Mouse (Mus musculus) limb, embryonic 12.5 days (tissue): Measurements from ENCODE around the gene Rnf214. TPM values are rescaled to one million over a fixed set of nuclear protein-coding genes. Genes with fewer than 3 reads are reported as not detected.

Experiments
- ATAC-seq: fragments of 200-750 bp; cut with Nextera tagmentation; 2 replicates; pipeline ENCODE4 v1.8.0; 2017; ENCODE audit warnings: low read depth, moderate TSS enrichment; ENCODE audit not compliant: insufficient number of reproducible peaks, insufficient read depth, low FRiP score, low TSS enrichment
- H3K27ac ChIP-seq: fragments of 300-500 bp; sonication (generic); 2 replicates; pipeline ENCODE4 v1.5.1; 2016; ENCODE audit warnings: mild to moderate bottlenecking, moderate library complexity
- H3K27me3 ChIP-seq: fragments of 300-500 bp; sonication (generic); 2 replicates; pipeline ENCODE4 v1.6.1; 2016; ENCODE audit warnings: mild to moderate bottlenecking, moderate library complexity
- H3K36me3 ChIP-seq: fragments of 300-500 bp; sonication (generic); 2 replicates; pipeline ENCODE4 v1.6.1; 2016; ENCODE audit warnings: mild to moderate bottlenecking, moderate library complexity
- H3K4me1 ChIP-seq: fragments of 300-500 bp; sonication (generic); replicated peaks from 2 replicates; pipeline ENCODE4 v1.6.1; 2016
- H3K4me2 ChIP-seq: fragments of 300-500 bp; sonication (generic); 2 replicates; pipeline ENCODE4 v1.6.1; 2016; ENCODE audit warnings: mild to moderate bottlenecking, moderate library complexity
- H3K4me3 ChIP-seq: fragments of 300-500 bp; sonication (generic); replicated peaks from 2 replicates; pipeline ENCODE4 v1.5.1; 2016; ENCODE audit warnings: mild to moderate bottlenecking
- H3K9ac ChIP-seq: fragments of 300-500 bp; sonication (generic); replicated peaks from 2 replicates; pipeline ENCODE4 v1.6.1; 2016; ENCODE audit warnings: mild to moderate bottlenecking, moderate library complexity
- H3K9me3 ChIP-seq: fragments of 300-500 bp; sonication (generic); 2 replicates; pipeline ENCODE4 v1.6.1; 2016; ENCODE audit warnings: mild to moderate bottlenecking, moderate library complexity
- WGBS: fragments of 180-500 bp; shearing (Covaris S2); methylation state at CpG from one replicate; pipeline ENCODE4 v1.1.7; 2016; 5-methylcytosine and 5-hydroxymethylcytosine counted together
- polyA plus RNA-seq: library from polyadenylated mRNA; unstranded; fragments of >200 nt; fragmentation: Nextera tagmentation; extraction: Ambion mirVana; gene quantifications from 2 replicates; pipeline ENCODE4 v1.2.1, GENCODE M21; 2016

Rnf214 gene
- polyA plus RNA-seq, 1 experiment from 2014 or later = 57.9 TPM

DNA sequence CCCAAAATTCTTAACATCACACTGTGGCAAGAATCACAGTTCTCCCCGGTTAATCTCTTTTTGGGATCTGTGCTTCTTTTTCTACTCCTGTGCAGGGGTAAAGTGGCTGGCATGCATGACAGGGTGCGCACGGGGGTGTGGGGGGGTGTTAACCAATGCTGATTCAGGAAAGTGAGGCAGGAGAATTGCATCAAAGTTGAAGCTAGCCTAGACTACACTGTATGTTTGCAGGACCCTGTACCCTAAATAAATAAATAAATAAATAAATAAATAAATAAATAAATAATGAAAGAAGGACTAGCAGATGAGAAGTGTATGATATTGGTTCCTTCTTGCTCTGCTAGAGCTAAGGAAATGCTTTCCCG lies 68.7 kb downstream of the Rnf214 start:
- ATAC-seq = peak; percentile 13; the same call in 1 of the 2 replicates

DNA sequence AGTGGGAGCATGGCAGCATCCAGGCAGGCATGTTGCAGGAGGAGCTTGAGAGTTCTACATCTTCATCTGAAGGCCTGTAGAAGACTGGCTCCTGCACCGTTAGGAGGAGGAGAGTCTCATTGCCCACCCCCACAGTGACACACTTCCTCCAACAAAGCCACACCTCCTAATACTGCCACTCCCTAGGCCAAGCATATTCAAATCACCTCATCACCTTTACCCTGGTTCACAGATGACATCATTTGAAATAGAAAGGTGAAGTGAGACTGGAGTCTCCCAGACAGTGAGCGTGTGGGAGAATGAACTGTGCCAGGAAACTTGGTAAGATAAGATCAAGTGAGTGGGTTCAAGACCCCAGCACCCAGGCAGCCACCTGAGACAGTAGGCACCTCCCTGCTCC lies 73.2 kb downstream of the Rnf214 start:
- ATAC-seq = no peak
- no peak overlapping the region for H3K4me3 ChIP-seq
- H3K36me3 ChIP-seq = no peaks in the 10 kb centered on the region
- no peaks in the 10 kb centered on the region for H3K4me1 ChIP-seq
- 0 out of 2 replicates have a peak, but pooled peaks cover 3% of the 10 kb centered on the region for H3K9me3 ChIP-seq
- H3K9ac ChIP-seq = no peak overlapping the region
- 77% methylated on average over 2 of the region's 2 CpGs for WGBS
- H3K27me3 ChIP-seq = no peaks in the 10 kb centered on the region
- no peak overlapping the region for H3K27ac ChIP-seq
- no peak overlapping the region for H3K4me2 ChIP-seq

More for the DNA sequence above, 68.7 kb downstream of the Rnf214 start:
- WGBS = 21% methylated on average over 4 of the region's 4 CpGs
- H3K9me3 ChIP-seq = no peaks in the 10 kb centered on the region
- H3K4me2 ChIP-seq = peak overlapping the region; percentile 99
- no peak overlapping the region for H3K27ac ChIP-seq
- no peaks in the 10 kb centered on the region for H3K27me3 ChIP-seq
- H3K9ac ChIP-seq = no peak overlapping the region
- H3K4me1 ChIP-seq = peaks cover 24% of the 10 kb centered on the region
- peak overlapping the region; percentile 83 for H3K4me3 ChIP-seq
- no peaks in the 10 kb centered on the region for H3K36me3 ChIP-seq

DNA sequence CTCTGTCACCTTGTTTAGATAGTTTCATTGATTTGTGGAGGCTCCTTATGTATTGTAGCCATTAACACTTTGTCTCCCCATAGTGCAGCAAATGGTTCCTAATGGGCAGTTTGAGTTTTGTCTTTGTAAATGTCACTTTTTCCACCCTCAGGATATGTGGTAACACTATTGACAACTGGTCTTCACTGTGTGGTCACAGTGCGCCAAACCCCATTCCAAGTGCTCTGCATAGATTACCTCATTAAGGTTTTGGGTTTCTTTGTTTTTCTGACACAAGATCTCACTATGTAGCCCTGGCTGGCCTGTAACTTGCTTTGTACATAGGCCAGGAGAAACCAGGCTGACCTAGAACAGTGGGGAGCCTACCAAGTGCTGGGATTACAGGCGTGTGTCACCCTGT lies 73.8 kb downstream of the Rnf214 start:
- H3K27me3 ChIP-seq = no peaks in the 10 kb centered on the region
- H3K9me3 ChIP-seq = 0 out of 2 replicates have a peak, but pooled peaks cover 3% of the 10 kb centered on the region
- no peak overlapping the region for H3K27ac ChIP-seq
- ATAC-seq = no peak
- H3K4me3 ChIP-seq = no peak overlapping the region
- no peak overlapping the region for H3K4me2 ChIP-seq
- no peaks in the 10 kb centered on the region for H3K36me3 ChIP-seq
- H3K4me1 ChIP-seq = no peaks in the 10 kb centered on the region
- WGBS = 87% methylated on average over 2 of the region's 2 CpGs
- no peak overlapping the region for H3K9ac ChIP-seq

- Histone ChIP-seq H3K4me3 (peak overlapping the region; percentile 68; the same call in 1 of the 2 replicates), H3K36me3 (no peaks in the 10 kb centered on the region)
- WGBS = 34% methylated on average over 10 of the region's 10 CpGs
These were observed 77.6 kb downstream of the Rnf214 start for GRCm38 (mm10) chr9:45829107-45829506.

GRCm38 (mm10) chr9:45828291-45828963 lies 78.3 kb downstream of the Rnf214 start, which contains the start of gene Cep164:
Gene Cep164, minus strand, starts transcription at chr9:45828691.
- peak; percentile 93 for ATAC-seq
- peak within 1 kb of the TSS; percentile 66 for H3K27ac ChIP-seq
- H3K4me3 ChIP-seq = peak within 1 kb of the TSS; percentile 68
- H3K9me3 ChIP-seq = 0 out of 2 replicates have a peak, but pooled peaks cover 3% of the 10 kb centered on the region
- H3K36me3 ChIP-seq = peaks cover 4% of the 10 kb centered on the region
- H3K4me1 ChIP-seq = peaks cover 10% of the 10 kb centered on the region
- WGBS = under 1% methylated on average over 31 of the region's 31 CpGs
- peak within 1 kb of the TSS; percentile 89 for H3K4me2 ChIP-seq
- H3K9ac ChIP-seq = peak within 1 kb of the TSS; percentile 75
- H3K27me3 ChIP-seq = no peaks in the 10 kb centered on the region

More at GRCm38 (mm10) chr9:45829107-45829506, 77.6 kb downstream of the Rnf214 start:
- Histone ChIP-seq H3K9me3 (0 out of 2 replicates have a peak, but pooled peaks cover 3% of the 10 kb centered on the region), H3K27me3 (no peaks in the 10 kb centered on the region), H3K27ac (no peak overlapping the region), H3K4me1 (peaks cover 10% of the 10 kb centered on the region), H3K4me2 (peak overlapping the region; percentile 89), H3K9ac (no peak overlapping the region)
- peak; percentile 26; the same call in 1 of the 2 replicates for ATAC-seq

- Histone ChIP-seq H3K9me3 (0 out of 2 replicates have a peak, but pooled peaks cover 3% of the 10 kb centered on the region), H3K4me2 (peak overlapping the region; percentile 89), H3K4me1 (peaks cover 10% of the 10 kb centered on the region), H3K27me3 (no peaks in the 10 kb centered on the region), H3K4me3 (peak overlapping the region; percentile 68), H3K36me3 (peaks cover 10% of the 10 kb centered on the region), H3K9ac (peak overlapping the region; percentile 75), H3K27ac (peak overlapping the region; percentile 66)
- WGBS = 7% methylated on average over 21 of the region's 23 CpGs
- ATAC-seq = peak; percentile 12; the same call in 1 of the 2 replicates
These were observed 78.9 kb downstream of the Rnf214 start for GRCm38 (mm10) chr9:45827663-45828290.

DNA sequence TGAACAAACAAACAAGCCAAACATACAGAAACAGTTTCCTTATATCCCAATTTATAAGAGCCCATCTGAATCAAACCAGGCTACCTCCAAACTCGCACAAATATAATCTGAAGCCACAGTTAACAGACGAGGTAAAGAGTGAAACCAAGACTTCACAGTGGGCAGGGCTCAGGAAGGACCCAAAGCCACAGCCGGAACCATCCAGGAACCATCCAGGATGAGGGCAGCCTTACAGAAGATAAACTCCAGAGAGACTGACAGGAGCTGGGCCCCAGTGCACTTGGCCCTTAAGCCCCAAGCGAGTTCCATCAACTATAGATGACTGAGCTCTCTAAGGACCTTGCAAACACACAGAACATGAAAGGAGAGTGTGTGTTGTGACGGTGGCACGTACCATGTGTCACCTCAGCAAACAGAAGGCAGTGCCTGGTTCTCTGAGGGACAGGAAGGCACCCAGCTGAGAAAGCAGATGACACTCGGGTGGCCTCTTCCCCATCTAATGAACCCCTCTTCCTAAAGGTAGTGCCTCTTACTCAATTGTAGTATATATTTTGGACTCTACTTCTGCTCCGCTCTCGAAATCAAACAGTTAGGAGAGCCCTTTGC lies 88.2 kb downstream of the Rnf214 start:
- Histone ChIP-seq H3K4me3 (no peak overlapping the region), H3K4me2 (no peak overlapping the region), H3K27ac (no peak overlapping the region), H3K36me3 (peaks cover 61% of the 10 kb centered on the region), H3K9me3 (no peaks in the 10 kb centered on the region), H3K4me1 (no peaks in the 10 kb centered on the region), H3K27me3 (no peaks in the 10 kb centered on the region), H3K9ac (no peak overlapping the region)
- 88% methylated on average over 9 of the region's 9 CpGs for WGBS
- no peak for ATAC-seq

- H3K4me2 ChIP-seq = no peak overlapping the region
- no peak overlapping the region for H3K9ac ChIP-seq
- no peaks in the 10 kb centered on the region for H3K27me3 ChIP-seq
- peaks cover 43% of the 10 kb centered on the region for H3K36me3 ChIP-seq
- WGBS = 74% methylated on average over 10 of the region's 10 CpGs
- no peak overlapping the region for H3K27ac ChIP-seq
- H3K4me1 ChIP-seq = no peaks in the 10 kb centered on the region
- H3K9me3 ChIP-seq = no peaks in the 10 kb centered on the region
- no peak overlapping the region for H3K4me3 ChIP-seq
- ATAC-seq = no peak
These were observed 91.2 kb downstream of the Rnf214 start for GRCm38 (mm10) chr9:45815525-45815924.

GRCm38 (mm10) chr9:45815113-45815512 lies 91.6 kb downstream of the Rnf214 start:
- H3K4me3 ChIP-seq = no peak overlapping the region
- ATAC-seq = no peak
- peaks cover 43% of the 10 kb centered on the region for H3K36me3 ChIP-seq
- no peak overlapping the region for H3K27ac ChIP-seq
- H3K4me1 ChIP-seq = no peaks in the 10 kb centered on the region
- H3K9ac ChIP-seq = no peak overlapping the region
- no peak overlapping the region for H3K4me2 ChIP-seq
- H3K27me3 ChIP-seq = no peaks in the 10 kb centered on the region
- 88% methylated on average over 9 of the region's 9 CpGs for WGBS
- H3K9me3 ChIP-seq = no peaks in the 10 kb centered on the region
